Mouse (Mus musculus) forebrain, embryonic 15.5 days (tissue): ENCODE results near the gene Colq. TPM values are rescaled to one million over a fixed set of nuclear protein-coding genes. Genes with fewer than 3 reads are reported as not detected.

Experiments used
- ATAC-seq: fragments of 200-750 bp; cut with Nextera tagmentation; replicated peaks from 2 replicates; pipeline ENCODE4 v1.8.0; 2017; ENCODE audit warnings: mild to moderate bottlenecking, moderate TSS enrichment, moderate library complexity
- H3K27ac ChIP-seq: fragments of 300-500 bp; sonication (generic); replicated peaks from 2 replicates; pipeline ENCODE4 v1.5.1; 2015; ENCODE audit warnings: mild to moderate bottlenecking, inconsistent platforms
- H3K27me3 ChIP-seq: fragments of 300-500 bp; sonication (generic); 2 replicates; pipeline ENCODE4 v1.6.1; 2015; ENCODE audit warnings: inconsistent platforms
- H3K36me3 ChIP-seq: fragments of 300-500 bp; sonication (generic); 2 replicates; pipeline ENCODE4 v1.6.1; 2015; ENCODE audit warnings: mild to moderate bottlenecking, inconsistent platforms
- H3K4me1 ChIP-seq: fragments of 300-500 bp; sonication (generic); 2 replicates; pipeline ENCODE4 v1.6.1; 2015; ENCODE audit warnings: inconsistent platforms
- H3K4me2 ChIP-seq: fragments of 300-500 bp; sonication (generic); replicated peaks from 2 replicates; pipeline ENCODE4 v1.6.1; 2015; ENCODE audit warnings: mild to moderate bottlenecking, inconsistent platforms
- H3K4me3 ChIP-seq: fragments of 300-500 bp; sonication (generic); 2 replicates; pipeline ENCODE4 v1.5.1; 2015; ENCODE audit warnings: mild to moderate bottlenecking, inconsistent platforms
- H3K9ac ChIP-seq: fragments of 300-500 bp; sonication (generic); replicated peaks from 2 replicates; pipeline ENCODE4 v1.6.1; 2015; ENCODE audit warnings: mild to moderate bottlenecking, inconsistent platforms
- H3K9me3 ChIP-seq: fragments of 300-500 bp; sonication (generic); 2 replicates; pipeline ENCODE4 v1.6.1; 2016; ENCODE audit warnings: inconsistent platforms
- WGBS: fragments of 180-500 bp; shearing (Covaris S2); methylation state at CpG from one replicate; pipeline ENCODE4 v1.1.7; 2015; ENCODE audit warnings: mixed read lengths; 5-methylcytosine and 5-hydroxymethylcytosine counted together
- polyA plus RNA-seq: library from polyadenylated mRNA; unstranded; fragments of >200 nt; fragmentation: Nextera tagmentation; extraction: Ambion mirVana; gene quantifications from 2 replicates; pipeline ENCODE4 v1.2.1, GENCODE M21; 2015

Gene Colq
- polyA plus RNA-seq, 1 experiment from 2014 or later: not detected

DNA sequence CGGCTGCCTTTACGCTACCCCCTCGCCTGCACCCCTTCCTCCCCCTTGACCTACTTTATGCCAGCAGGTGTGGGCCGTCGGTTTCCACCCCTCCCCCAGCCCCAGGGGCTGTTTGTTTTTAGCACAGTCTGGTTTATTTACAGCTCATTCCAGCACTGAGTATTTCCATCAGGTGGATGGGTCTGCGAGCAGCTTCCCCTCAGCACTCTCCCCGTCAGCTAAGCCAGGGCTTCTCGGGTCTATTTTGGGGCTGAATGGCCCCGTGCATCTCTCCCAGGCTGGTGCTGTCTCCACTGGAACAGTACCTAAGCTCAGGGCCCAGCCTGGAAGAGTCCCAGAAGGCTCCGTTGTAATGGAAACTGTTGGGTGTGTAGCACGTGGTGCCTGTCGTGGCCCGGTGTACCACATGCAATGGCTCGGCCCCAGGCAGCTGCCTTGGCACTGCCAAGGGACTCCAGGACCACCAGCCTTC is 35.1 kb downstream of the Colq start:
- Histone ChIP-seq H3K27me3 (no peaks in the 10 kb centered on the region), H3K27ac (no peak overlapping the region), H3K9me3 (no peaks in the 10 kb centered on the region), H3K4me2 (no peak overlapping the region), H3K36me3 (no peaks in the 10 kb centered on the region), H3K9ac (no peak overlapping the region), H3K4me1 (no peaks in the 10 kb centered on the region), H3K4me3 (no peak overlapping the region)
- WGBS: 76% methylated on average over 14 of the region's 14 CpGs
- no peak for ATAC-seq

GRCm38 (mm10) chr14:31555021-31555420 is 36.1 kb downstream of the Colq start:
- Histone ChIP-seq H3K4me3 (no peak overlapping the region), H3K4me2 (no peak overlapping the region), H3K27me3 (no peaks in the 10 kb centered on the region), H3K27ac (no peak overlapping the region), H3K4me1 (no peaks in the 10 kb centered on the region), H3K9me3 (no peaks in the 10 kb centered on the region), H3K9ac (no peak overlapping the region), H3K36me3 (no peaks in the 10 kb centered on the region)
- 90% methylated on average over 7 of the region's 7 CpGs for WGBS
- no peak for ATAC-seq

DNA sequence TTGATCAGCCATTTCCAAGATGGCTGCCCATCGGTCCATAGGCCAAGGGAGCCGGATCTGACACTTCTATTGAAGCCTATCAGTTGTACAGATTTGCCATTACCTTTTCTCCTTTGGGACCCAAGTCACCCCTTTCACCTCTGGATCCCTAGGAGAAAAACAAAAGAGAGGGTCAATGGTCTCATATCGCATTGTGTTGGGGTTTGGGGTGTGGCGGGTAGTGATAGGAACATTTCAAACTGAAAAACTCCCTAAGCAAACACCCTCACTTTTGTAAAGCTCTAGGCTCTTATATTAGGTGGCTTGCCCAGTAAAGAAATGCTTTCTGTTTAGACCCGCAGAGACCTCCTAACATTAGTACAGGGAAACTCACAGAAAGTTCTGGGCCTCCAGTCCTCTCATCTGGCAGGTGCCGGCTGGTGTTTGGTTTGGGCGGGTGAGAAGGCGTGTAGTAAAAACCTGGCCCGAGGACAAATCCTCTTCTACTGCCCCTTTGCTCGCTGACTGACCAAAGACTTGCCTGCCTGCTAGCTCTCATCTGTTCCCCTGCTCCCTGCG is 47.2 kb downstream of the Colq start:
- Histone ChIP-seq H3K4me1 (no peaks in the 10 kb centered on the region), H3K9ac (no peak overlapping the region), H3K4me3 (no peak overlapping the region), H3K27me3 (no peaks in the 10 kb centered on the region), H3K36me3 (no peaks in the 10 kb centered on the region), H3K27ac (no peak overlapping the region), H3K4me2 (no peak overlapping the region), H3K9me3 (no peaks in the 10 kb centered on the region)
- 83% methylated on average over 11 of the region's 11 CpGs for WGBS
- ATAC-seq: no peak

GRCm38 (mm10) chr14:31537298-31537697 is 53.8 kb downstream of the Colq start:
- ATAC-seq: no peak
- WGBS: 70% methylated on average over 6 of the region's 6 CpGs
- Histone ChIP-seq H3K9me3 (no peaks in the 10 kb centered on the region), H3K27me3 (no peaks in the 10 kb centered on the region), H3K4me2 (no peak overlapping the region), H3K36me3 (no peaks in the 10 kb centered on the region), H3K9ac (no peak overlapping the region), H3K27ac (no peak overlapping the region), H3K4me3 (no peak overlapping the region), H3K4me1 (no peaks in the 10 kb centered on the region)

- ATAC-seq: no peak
- Histone ChIP-seq H3K4me2 (no peak overlapping the region), H3K9me3 (no peaks in the 10 kb centered on the region), H3K36me3 (no peaks in the 10 kb centered on the region), H3K4me3 (no peak overlapping the region), H3K9ac (no peak overlapping the region), H3K27ac (no peak overlapping the region), H3K4me1 (no peaks in the 10 kb centered on the region), H3K27me3 (no peaks in the 10 kb centered on the region)
- 71% methylated on average over 3 of the region's 3 CpGs for WGBS
Measured at GRCm38 (mm10) chr14:31532656-31533055, 58.5 kb downstream of the Colq start.

GRCm38 (mm10) chr14:31531506-31532148 is 59.5 kb downstream of the Colq start:
- H3K4me2 ChIP-seq: no peak overlapping the region
- H3K4me3 ChIP-seq: no peak overlapping the region
- no peaks in the 10 kb centered on the region for H3K9me3 ChIP-seq
- no peaks in the 10 kb centered on the region for H3K4me1 ChIP-seq
- no peak overlapping the region for H3K9ac ChIP-seq
- WGBS: 65% methylated on average over 12 of the region's 12 CpGs
- no peaks in the 10 kb centered on the region for H3K36me3 ChIP-seq
- no peak overlapping the region for H3K27ac ChIP-seq
- no peaks in the 10 kb centered on the region for H3K27me3 ChIP-seq
- no peak for ATAC-seq

DNA sequence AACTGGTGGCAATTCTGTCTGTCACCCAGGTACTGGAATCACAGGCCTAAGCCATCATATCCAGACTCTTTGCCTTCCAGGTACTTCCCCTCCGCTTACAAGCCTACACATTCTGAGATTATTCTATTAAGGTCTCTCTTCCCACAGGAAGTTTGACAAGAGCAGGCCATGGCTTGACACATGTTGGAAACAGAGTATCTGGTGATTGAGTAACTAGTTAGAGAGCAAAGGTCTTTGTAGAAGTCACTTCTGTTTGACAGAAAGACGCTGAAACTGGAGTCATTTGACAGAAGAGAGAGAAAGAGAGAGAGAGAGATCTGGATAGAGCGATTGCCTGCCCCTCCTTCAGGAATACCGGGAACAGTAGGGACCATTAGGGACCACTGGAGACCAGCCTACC is 60.3 kb downstream of the Colq start:
- H3K27me3 ChIP-seq: no peaks in the 10 kb centered on the region
- no peaks in the 10 kb centered on the region for H3K9me3 ChIP-seq
- no peaks in the 10 kb centered on the region for H3K4me1 ChIP-seq
- no peak overlapping the region for H3K4me3 ChIP-seq
- H3K27ac ChIP-seq: no peak overlapping the region
- 95% methylated on average over 4 of the region's 4 CpGs for WGBS
- ATAC-seq: no peak
- H3K9ac ChIP-seq: no peak overlapping the region
- H3K4me2 ChIP-seq: no peak overlapping the region
- no peaks in the 10 kb centered on the region for H3K36me3 ChIP-seq

DNA sequence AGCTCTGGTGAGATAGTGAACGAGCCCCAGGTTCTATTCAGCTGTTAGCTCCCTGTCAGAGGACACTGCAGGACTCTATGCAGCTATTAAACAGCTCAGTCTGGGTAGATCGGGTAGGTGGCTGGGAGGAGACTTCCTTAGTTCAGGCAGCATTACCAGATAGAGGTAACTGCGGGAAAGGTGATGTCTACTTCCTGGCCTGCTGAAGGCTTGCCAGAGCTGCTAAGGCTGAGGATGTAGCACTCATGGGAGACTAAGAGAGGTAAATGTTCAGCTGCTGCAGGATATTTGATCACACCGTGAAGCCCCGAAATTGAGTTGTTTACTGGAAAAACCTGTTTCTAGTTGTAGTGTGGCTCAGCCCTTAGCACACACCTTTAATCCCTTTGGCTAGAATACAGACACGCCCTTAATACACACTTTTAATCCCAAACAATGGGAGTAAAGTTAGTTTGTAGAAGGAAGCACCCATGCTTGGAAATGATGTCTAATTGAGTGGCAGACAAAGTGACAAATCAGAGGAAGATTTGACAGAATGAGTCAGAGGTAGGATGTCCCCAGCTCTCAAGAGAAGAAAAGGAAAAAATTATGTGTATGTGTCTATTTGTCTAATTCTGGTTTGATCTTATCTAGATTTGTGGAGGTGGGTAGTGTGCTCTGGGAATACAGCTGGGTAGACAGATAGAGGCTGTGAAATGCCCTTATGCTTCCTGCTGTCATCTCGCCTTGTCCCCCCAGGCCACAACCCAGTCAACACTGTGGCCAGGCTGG is 65.9 kb downstream of the Colq start:
- Histone ChIP-seq H3K9ac (no peak overlapping the region), H3K9me3 (no peaks in the 10 kb centered on the region), H3K4me3 (no peak overlapping the region), H3K27me3 (no peaks in the 10 kb centered on the region), H3K4me1 (no peaks in the 10 kb centered on the region), H3K4me2 (no peak overlapping the region), H3K27ac (no peak overlapping the region), H3K36me3 (no peaks in the 10 kb centered on the region)
- 77% methylated on average over 7 of the region's 7 CpGs for WGBS
- ATAC-seq: no peak

DNA sequence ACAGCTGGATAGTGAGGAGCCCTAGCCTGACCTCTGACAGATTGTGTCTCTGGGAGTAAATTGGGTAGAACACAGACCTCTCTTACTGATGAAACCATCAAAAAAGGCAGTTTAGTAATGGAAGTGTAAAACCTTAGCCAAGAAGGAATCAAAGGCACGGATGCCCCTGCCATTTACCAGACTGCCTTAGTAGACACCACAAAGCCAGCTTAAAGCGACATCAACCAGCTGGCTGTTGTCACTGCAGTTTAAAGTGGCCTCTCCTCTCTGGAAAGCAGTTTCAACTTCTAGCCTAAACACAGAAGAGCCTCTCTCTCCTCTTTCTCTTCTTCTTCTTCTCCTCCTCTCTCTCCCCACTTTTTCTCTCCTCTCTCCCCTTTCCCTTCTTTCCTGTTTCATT is 69.8 kb downstream of the Colq start:
- H3K36me3 ChIP-seq: no peaks in the 10 kb centered on the region
- H3K4me1 ChIP-seq: no peaks in the 10 kb centered on the region
- ATAC-seq: no peak
- no peaks in the 10 kb centered on the region for H3K9me3 ChIP-seq
- H3K4me3 ChIP-seq: no peak overlapping the region
- H3K27me3 ChIP-seq: no peaks in the 10 kb centered on the region
- no peak overlapping the region for H3K9ac ChIP-seq
- 81% methylated on average over 2 of the region's 2 CpGs for WGBS
- no peak overlapping the region for H3K4me2 ChIP-seq
- no peak overlapping the region for H3K27ac ChIP-seq

DNA sequence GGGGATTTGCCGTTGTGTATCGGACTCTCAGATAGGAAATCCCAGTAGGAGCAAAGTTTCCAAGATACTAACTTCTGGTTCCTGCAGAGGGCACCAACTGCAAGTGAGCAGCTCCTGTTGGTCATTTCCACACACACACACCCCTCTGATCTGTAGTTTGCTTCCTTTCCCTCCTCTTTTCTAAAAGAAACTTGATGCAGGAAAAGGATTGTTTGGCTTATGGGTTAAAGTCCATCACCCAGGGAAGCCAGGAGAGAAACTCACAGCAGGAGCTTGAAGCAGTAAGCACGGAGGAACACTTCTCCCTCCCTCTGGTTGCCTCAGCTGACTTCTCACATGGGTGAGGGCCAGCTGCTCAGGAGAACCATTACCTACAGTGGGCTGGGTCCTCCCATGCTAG is 72.0 kb downstream of the Colq start:
- no peaks in the 10 kb centered on the region for H3K27me3 ChIP-seq
- no peaks in the 10 kb centered on the region for H3K4me1 ChIP-seq
- no peak overlapping the region for H3K4me2 ChIP-seq
- 55% methylated on average over 3 of the region's 3 CpGs for WGBS
- H3K4me3 ChIP-seq: no peak overlapping the region
- no peak overlapping the region for H3K27ac ChIP-seq
- H3K9ac ChIP-seq: no peak overlapping the region
- no peaks in the 10 kb centered on the region for H3K9me3 ChIP-seq
- ATAC-seq: no peak
- no peaks in the 10 kb centered on the region for H3K36me3 ChIP-seq

DNA sequence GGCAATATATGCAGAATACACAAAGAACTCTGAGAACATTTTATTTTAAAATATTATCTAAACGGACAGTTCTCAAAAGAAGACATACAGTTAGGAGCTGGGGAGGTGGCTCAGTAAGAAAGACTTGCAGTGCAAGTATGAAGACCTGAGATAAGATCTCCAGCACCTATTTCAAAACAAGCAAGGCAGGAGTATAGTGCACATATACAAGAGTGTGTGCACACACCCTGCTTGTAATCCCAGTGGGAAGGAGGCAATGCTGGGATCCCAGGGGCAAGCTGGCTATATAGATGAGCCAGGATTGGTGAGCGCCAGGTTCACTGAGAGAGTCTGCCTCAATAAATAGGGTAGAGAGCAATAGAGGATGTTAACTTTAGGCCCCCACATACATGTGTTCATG is 75.2 kb downstream of the Colq start:
- Histone ChIP-seq H3K9me3 (no peaks in the 10 kb centered on the region), H3K36me3 (no peaks in the 10 kb centered on the region), H3K27ac (no peak overlapping the region), H3K9ac (no peak overlapping the region), H3K4me3 (no peak overlapping the region), H3K27me3 (no peaks in the 10 kb centered on the region), H3K4me2 (no peak overlapping the region), H3K4me1 (no peaks in the 10 kb centered on the region)
- WGBS: 94% methylated on average over 2 of the region's 2 CpGs
- ATAC-seq: no peak

GRCm38 (mm10) chr14:31510322-31510721 is 80.8 kb downstream of the Colq start:
- ATAC-seq: no peak
- H3K36me3 ChIP-seq: peaks cover 45% of the 10 kb centered on the region
- H3K4me2 ChIP-seq: no peak overlapping the region
- 94% methylated on average over 3 of the region's 3 CpGs for WGBS
- H3K9ac ChIP-seq: no peak overlapping the region
- H3K9me3 ChIP-seq: no peaks in the 10 kb centered on the region
- no peaks in the 10 kb centered on the region for H3K27me3 ChIP-seq
- H3K4me1 ChIP-seq: no peaks in the 10 kb centered on the region
- no peak overlapping the region for H3K4me3 ChIP-seq
- H3K27ac ChIP-seq: no peak overlapping the region
